Comparison of ENCODE assay signal across 25 mouse cellular contexts in the genomic region with DNA sequence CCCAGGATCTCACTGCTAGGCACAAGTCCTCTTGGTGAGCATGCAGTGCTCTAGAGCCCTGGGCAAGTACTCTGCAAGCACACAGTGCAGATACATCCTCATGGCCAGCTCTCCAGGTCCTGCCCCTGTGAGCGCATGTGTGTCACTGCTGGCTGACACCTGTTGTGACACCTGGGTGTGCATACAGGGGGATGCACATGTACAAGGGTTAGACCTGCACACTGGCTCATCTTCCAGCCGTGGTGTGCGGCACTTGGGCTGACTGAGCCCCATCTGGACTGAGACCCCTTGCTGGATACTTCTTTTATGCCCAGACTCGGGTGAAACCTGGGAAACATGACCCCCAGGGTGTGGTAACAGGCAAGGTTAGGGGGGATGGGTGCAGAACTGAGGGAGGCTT. TPM values are rescaled to one million over a fixed set of nuclear protein-coding genes. Genes with fewer than 3 reads are reported as not detected.
"Had no signal": no experiment of that assay in that cellular context is flagged by ENCODE, and none has a peak within 500 bp of the region (broad histone marks: within the 10 kb centered on the region; RNA-seq: fewer than 3 reads in every experiment).

No protein-coding gene starts in this region.

- H3K9ac ChIP-seq: liver, embryonic 13.5 days; liver, embryonic 15.5 days; liver, postnatal 0 days; lung, embryonic 15.5 days; midbrain, embryonic 12.5 days; neural tube, embryonic 12.5 days; stomach, embryonic 15.5 days had no signal

- H3K27ac ChIP-seq: liver, embryonic 13.5 days; liver, embryonic 15.5 days; lung, embryonic 15.5 days; macrophage; midbrain, embryonic 12.5 days; neural tube, embryonic 12.5 days; stomach, embryonic 15.5 days; stomach, postnatal 0 days had no signal

- H3K36me3 ChIP-seq: liver, embryonic 13.5 days; liver, embryonic 15.5 days; lung, embryonic 15.5 days; midbrain, embryonic 12.5 days; neural tube, embryonic 12.5 days; stomach, embryonic 15.5 days had no signal

- H3K27me3 ChIP-seq: liver, embryonic 13.5 days; liver, embryonic 15.5 days; lung, embryonic 15.5 days; neural tube, embryonic 12.5 days; stomach, embryonic 15.5 days had no signal

- H3K4me2 ChIP-seq: liver, embryonic 13.5 days; liver, embryonic 15.5 days; lung, embryonic 15.5 days; midbrain, embryonic 12.5 days; neural tube, embryonic 12.5 days; stomach, embryonic 15.5 days had no signal

- H3K4me3 ChIP-seq: liver, embryonic 13.5 days; liver, embryonic 15.5 days; lung, embryonic 15.5 days; midbrain, embryonic 12.5 days; neural tube, embryonic 12.5 days; stomach, embryonic 15.5 days had no signal

- H3K4me1 ChIP-seq: liver, embryonic 13.5 days; liver, embryonic 15.5 days; lung, embryonic 15.5 days; midbrain, embryonic 12.5 days; neural tube, embryonic 12.5 days; stomach, embryonic 15.5 days had no signal

- ATAC-seq: liver, postnatal 0 days; lung, postnatal 0 days; midbrain, embryonic 16.5 days had no signal

- H3K9me3 ChIP-seq: liver, embryonic 13.5 days; liver, embryonic 15.5 days; lung, embryonic 15.5 days; midbrain, embryonic 12.5 days; neural tube, embryonic 12.5 days; stomach, embryonic 15.5 days had no signal

- DNase-seq: liver, embryonic 13.5 days; liver, postnatal 0 days; lung, adult 2 months; lung, postnatal 14 days; lung, postnatal 36 days; right cerebral cortex, postnatal 14 days; thymus, adult 2 months; thymus, postnatal 25 days; thymus, postnatal 4 days had no signal

RNA-seq across cellular contexts. Expression of gene AL607142.1, which starts 16.5 kb away (rescaled TPM):
- total RNA-seq: megakaryocyte progenitor cell, adult 5-6 weeks; monocyte, adult 5-6 weeks; neutrophil, adult 5-6 weeks had no signal
- polyA plus RNA-seq: liver, embryonic 13.5 days; liver, embryonic 15.5 days; liver, postnatal 0 days; lung, adult 2 months; lung, embryonic 15.5 days; lung, postnatal 0 days; macrophage; midbrain, embryonic 12.5 days; midbrain, embryonic 16.5 days; neural tube, embryonic 12.5 days; neural tube, embryonic 14.5 days; spleen, adult 2 months; stomach, embryonic 15.5 days; stomach, postnatal 0 days; testis, adult 2 months; thymus, adult 2 months; urinary bladder, adult 2 months had no signal
